Mouse (Mus musculus) E14TG2a.4 (cell line): ENCODE measurements at regions not wholly inside any gene's neighbourhood (a gene's known extent, or its start where the extent isn't known, plus 50 kb on each side); places are given as distances from the start of the nearest gene placed in this dataset.

Experiments used
- CTCF ChIP-seq: conservative IDR thresholded peaks from 2 replicates; pipeline ENCODE4 v1.5.1; 2014; ENCODE audit warnings: low read length
- NANOG ChIP-seq: IDR thresholded peaks from 2 replicates; pipeline ENCODE4 v1.6.1; 2014; ENCODE audit warnings: borderline replicate concordance, low read length, mixed read lengths

DNA sequence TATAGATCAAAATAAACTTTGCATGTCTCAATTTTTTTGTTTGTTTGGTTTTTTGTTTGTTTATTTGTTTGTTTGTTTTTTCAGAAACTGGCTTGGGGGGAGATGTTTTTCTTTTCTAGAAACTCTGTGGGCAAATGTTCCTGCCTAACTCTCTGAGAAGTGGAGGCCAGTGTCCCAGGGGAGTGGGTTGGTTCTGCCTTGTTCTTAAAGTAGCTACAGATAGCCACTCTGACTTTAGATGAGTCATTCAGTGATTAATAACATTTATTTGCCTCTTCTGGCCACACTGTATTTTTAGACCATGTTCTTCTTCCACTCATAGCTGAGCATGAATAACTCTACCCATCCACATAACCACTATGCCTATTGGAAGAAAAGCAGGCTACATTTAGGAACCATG is 405.6 kb upstream of the Adamts16 start:
- TF ChIP-seq CTCF (no peak), NANOG (no peak)
